17 mouse cellular contexts compared by ENCODE assay signal in the genomic region with DNA sequence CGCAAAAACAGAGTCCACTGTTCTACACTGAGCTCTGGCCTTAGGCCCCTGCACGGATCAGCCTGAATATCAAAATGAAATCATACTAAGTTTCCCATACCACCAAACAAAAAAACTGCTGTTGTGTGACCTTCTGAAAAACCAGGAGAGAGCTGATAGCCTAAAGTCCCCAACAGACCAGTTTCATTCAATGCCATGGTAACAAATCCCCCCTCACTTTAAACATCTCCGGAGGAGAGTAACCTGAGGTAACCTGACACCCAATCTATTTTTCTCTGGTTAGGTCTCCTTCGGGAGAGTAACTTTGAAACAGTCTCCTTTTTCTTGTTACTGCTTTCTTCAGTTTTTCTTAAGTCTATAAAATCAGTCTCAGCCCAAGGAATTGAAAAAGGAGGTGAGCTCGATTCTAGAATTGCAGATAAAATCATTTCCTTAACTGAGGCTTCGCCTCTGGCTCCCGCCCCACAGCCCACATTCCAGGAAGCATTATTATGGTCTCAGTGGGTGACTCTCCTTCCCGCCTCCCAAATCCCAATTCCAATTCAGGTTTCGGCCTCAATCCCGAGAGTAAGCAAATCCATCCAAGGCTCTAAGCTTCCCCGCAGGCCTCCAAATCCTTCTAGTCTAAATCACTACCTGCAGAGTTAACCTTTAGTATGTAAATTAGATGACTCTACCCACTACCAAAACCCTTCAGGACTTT. TPM values are rescaled to one million over a fixed set of nuclear protein-coding genes. Genes with fewer than 3 reads are reported as not detected.
DNase-seq lines count a peak whose midpoint lies in the region; ATAC-seq lines count a peak whose summit lies in the region.
"Had no signal": no experiment of that assay in that cellular context is flagged by ENCODE, and none has a peak within 500 bp of the region (broad histone marks: within the 10 kb centered on the region; RNA-seq: fewer than 3 reads in every experiment).

No protein-coding gene starts in this region.

- no peak overlapping the region for H3K4me3 ChIP-seq in forebrain, embryonic 11.5 days (ENCODE audit: low read depth, low read length)
- no peak overlapping the region for H3K4me3 ChIP-seq in forebrain, embryonic 14.5 days (ENCODE audit: low read depth, low read length)
- no peak overlapping the region for H3K4me3 ChIP-seq in embryonic facial prominence, embryonic 12.5 days
- H3K4me3 ChIP-seq: heart, embryonic 10.5 days had no signal

- no peak overlapping the region for H3K9ac ChIP-seq in forebrain, embryonic 11.5 days (ENCODE audit: low read length)
- no peak overlapping the region for H3K9ac ChIP-seq in forebrain, embryonic 14.5 days (ENCODE audit: low read length)
- H3K9ac ChIP-seq in embryonic facial prominence, embryonic 12.5 days, result no peak overlapping the region
- H3K9ac ChIP-seq: liver, embryonic 14.5 days had no signal

- peak overlapping the region; percentile 77 for H3K27ac ChIP-seq in forebrain, embryonic 11.5 days (ENCODE audit: low read depth, low read length)
- no peak overlapping the region for H3K27ac ChIP-seq in forebrain, embryonic 14.5 days (ENCODE audit: low read depth, low read length)
- peak overlapping the region; percentile 66 for H3K27ac ChIP-seq in embryonic facial prominence, embryonic 12.5 days
- H3K27ac ChIP-seq: heart, embryonic 10.5 days; liver, embryonic 14.5 days had no signal

- no peaks in the 10 kb centered on the region; the same call in 1 of the 2 replicates for H3K36me3 ChIP-seq in forebrain, embryonic 11.5 days (ENCODE audit: control insufficient read depth, insufficient read depth, low read length)
- H3K36me3 ChIP-seq in forebrain, embryonic 14.5 days (ENCODE audit: control insufficient read depth, insufficient read depth, low read length), result peaks cover 16% of the 10 kb centered on the region; the same call in 1 of the 2 replicates
- 0 out of 2 replicates have a peak, but pooled peaks cover 4% of the 10 kb centered on the region for H3K36me3 ChIP-seq in embryonic facial prominence, embryonic 12.5 days

- 7% methylated on average over 11 of the region's 11 CpGs for WGBS in forebrain, embryonic 11.5 days
- 15% methylated on average over 11 of the region's 11 CpGs for WGBS in forebrain, embryonic 14.5 days
- 8% methylated on average over 11 of the region's 11 CpGs for WGBS in embryonic facial prominence, embryonic 12.5 days

- DNase-seq in forebrain, embryonic 11.5 days (ENCODE audit: low spot score), result no peak
- DNase-seq in forebrain, embryonic 14.5 days (ENCODE audit: low spot score), result no peak
- peak; percentile 10 for DNase-seq in urinary bladder, postnatal 14 days (ENCODE audit: low spot score)
- DNase-seq in urinary bladder, adult 18-20 months (ENCODE audit: low spot score in 2 of 2), result no peak
- no peak for DNase-seq in neural tube, embryonic 10.5 days (ENCODE audit: extremely low spot score, low spot score)
- DNase-seq in gastrocnemius, postnatal 14 days, result no peak
- no peak for DNase-seq in gastrocnemius, postnatal 4 days (ENCODE audit: low spot score in 2 of 2)
- DNase-seq: adrenal gland, postnatal 10 days; kidney, adult 2 months; lung, postnatal 14 days; right cerebral cortex, postnatal 14 days; thymus, postnatal 4 days had no signal

- H3K27me3 ChIP-seq in forebrain, embryonic 11.5 days (ENCODE audit: control insufficient read depth, insufficient read depth, low read length), result no peaks in the 10 kb centered on the region
- no peaks in the 10 kb centered on the region for H3K27me3 ChIP-seq in forebrain, embryonic 14.5 days (replicated peaks; ENCODE audit: control insufficient read depth, insufficient read depth, low read length)
- H3K27me3 ChIP-seq in embryonic facial prominence, embryonic 12.5 days, result no peaks in the 10 kb centered on the region
- H3K27me3 ChIP-seq: Patski had no signal

- H3K9me3 ChIP-seq in forebrain, embryonic 11.5 days (ENCODE audit: control insufficient read depth, low read length), result no peaks in the 10 kb centered on the region
- H3K9me3 ChIP-seq in forebrain, embryonic 14.5 days (replicated peaks; ENCODE audit: control insufficient read depth, low read length), result no peaks in the 10 kb centered on the region
- no peaks in the 10 kb centered on the region for H3K9me3 ChIP-seq in embryonic facial prominence, embryonic 12.5 days
- H3K9me3 ChIP-seq: heart, embryonic 10.5 days had no signal

- no peak overlapping the region for H3K4me2 ChIP-seq in forebrain, embryonic 11.5 days (ENCODE audit: low read depth, low read length, severe bottlenecking)
- H3K4me2 ChIP-seq in forebrain, embryonic 14.5 days (ENCODE audit: low read length), result no peak overlapping the region
- no peak overlapping the region for H3K4me2 ChIP-seq in embryonic facial prominence, embryonic 12.5 days (replicated peaks)

- intact Hi-C loops in gastrocnemius, postnatal 14 days (cut with DNase I; ENCODE audit: low total_unique reads), result no loop called here

- peak; percentile 43; the same call in 1 of the 2 replicates for ATAC-seq in forebrain, embryonic 11.5 days (replicated peaks; ENCODE audit: low FRiP score)
- no peak for ATAC-seq in forebrain, embryonic 14.5 days
- 0 out of 2 replicates have a peak, but pooled peaks have one; percentile 36 for ATAC-seq in embryonic facial prominence, embryonic 12.5 days (ENCODE audit: insufficient number of reproducible peaks, insufficient read depth, low FRiP score, low TSS enrichment)
- ATAC-seq: Patski had no signal

- peaks cover 22% of the 10 kb centered on the region for H3K4me1 ChIP-seq in forebrain, embryonic 11.5 days (replicated peaks; ENCODE audit: control insufficient read depth, insufficient read depth, low read length)
- H3K4me1 ChIP-seq in forebrain, embryonic 14.5 days (ENCODE audit: control insufficient read depth, insufficient read depth, low read length), result peaks cover 26% of the 10 kb centered on the region
- peaks cover 26% of the 10 kb centered on the region for H3K4me1 ChIP-seq in embryonic facial prominence, embryonic 12.5 days

RNA-seq across cellular contexts. Expression of gene Mtcl1, which starts 10.3 kb away (rescaled TPM):
- 40.0 and 47.3 TPM in 2 replicates for polyA plus RNA-seq in forebrain, embryonic 11.5 days (2014; fragmentation: Nextera tagmentation; extraction: Ambion mirVana)
- polyA plus RNA-seq in forebrain, embryonic 14.5 days (2014; fragmentation: Nextera tagmentation; extraction: Ambion mirVana), result 17.5 and 24.5 TPM in 2 replicates
- polyA plus RNA-seq in embryonic facial prominence, embryonic 12.5 days (2016; fragmentation: Nextera tagmentation; extraction: Ambion mirVana), result 9.5 and 10.4 TPM in 2 replicates
- 1 to 10 TPM; 7.6 to 9.2 TPM for total RNA-seq in gastrocnemius, postnatal 14 days (2021)
- 10 to 100 TPM; 30.3 to 31.4 TPM for total RNA-seq in gastrocnemius, postnatal 4 days (2021)
- total RNA-seq: hematopoietic stem cell, adult 5-6 weeks had no signal
